Mouse (Mus musculus): ENCODE measurements around the gene Ldha. TPM values are rescaled to one million over a fixed set of nuclear protein-coding genes. Genes with fewer than 3 reads are reported as not detected.
A peak's percentile ranks its signal among the peaks of the same experiment; 100 is the strongest.
"Not testable (repeated sequence)": the region's sequence is repeated elsewhere in the genome, so short reads cannot be mapped to it uniquely, and the experiment has no call there.

Gene Ldha
- 782 and 824 TPM in 2 replicates for polyA plus RNA-seq (2015; fragmentation: Nextera tagmentation; extraction: Ambion mirVana)

GRCm38 (mm10) chr7:46840787-46841525 lies at the start of gene Ldha:
Gene Ldha (plus strand): TSS chr7:46841475.
- Histone ChIP-seq H3K9me3 (ENCODE audit: control insufficient read depth, low read length) (no peaks in the 10 kb centered on the region), H3K4me3 (replicated peaks; ENCODE audit: low read length) (no peak within 1 kb of the TSS), H3K27ac (ENCODE audit: low read length) (no peak within 1 kb of the TSS), H3K9ac (replicated peaks; ENCODE audit: low read depth, low read length) (no peak within 1 kb of the TSS), H3K4me1 (replicated peaks; ENCODE audit: control insufficient read depth, insufficient read depth, low read length) (peaks cover 32% of the 10 kb centered on the region), H3K36me3 (ENCODE audit: control insufficient read depth, insufficient read depth) (no peaks in the 10 kb centered on the region), H3K4me2 (ENCODE audit: low read length) (no peak within 1 kb of the TSS), H3K27me3 (replicated peaks; ENCODE audit: control insufficient read depth, insufficient read depth, low read length) (no peaks in the 10 kb centered on the region; the same call in 1 of the 2 replicates)
- 34% methylated on average over 6 of the region's 6 CpGs for WGBS
- no peak for ATAC-seq

GRCm38 (mm10) chr7:46793871-46794270 lies 47.4 kb upstream of the Ldha start:
- no peaks in the 10 kb centered on the region for H3K27me3 ChIP-seq (replicated peaks; ENCODE audit: control insufficient read depth, insufficient read depth, low read length)
- H3K9ac ChIP-seq (replicated peaks; ENCODE audit: low read depth, low read length) = no peak overlapping the region
- no peak overlapping the region for H3K27ac ChIP-seq (ENCODE audit: low read length)
- H3K4me1 ChIP-seq (replicated peaks; ENCODE audit: control insufficient read depth, insufficient read depth, low read length) = peaks cover 20% of the 10 kb centered on the region
- 85% methylated on average over 4 of the region's 4 CpGs for WGBS
- ATAC-seq = no peak
- no peaks in the 10 kb centered on the region for H3K9me3 ChIP-seq (ENCODE audit: control insufficient read depth, low read length)
- peaks cover 7% of the 10 kb centered on the region for H3K36me3 ChIP-seq (ENCODE audit: control insufficient read depth, insufficient read depth)
- no peak overlapping the region for H3K4me3 ChIP-seq (replicated peaks; ENCODE audit: low read length)
- H3K4me2 ChIP-seq (ENCODE audit: low read length) = no peak overlapping the region

GRCm38 (mm10) chr7:46795287-46796205 lies 45.7 kb upstream of the Ldha start, which contains the start of the genes Hps5 and Gtf2h1:
Gene Hps5 (minus strand): TSS chr7:46796064.
Gene Gtf2h1 (plus strand): TSS chr7:46796103.
- WGBS = under 1% methylated on average over 68 of the region's 75 CpGs
- Histone ChIP-seq H3K27me3 (replicated peaks; ENCODE audit: control insufficient read depth, insufficient read depth, low read length) (no peaks in the 10 kb centered on the region), H3K27ac (ENCODE audit: low read length) (peak within 1 kb of the TSS; percentile 86), H3K4me2 (ENCODE audit: low read length) (peak within 1 kb of the TSS; percentile 71), H3K9ac (replicated peaks; ENCODE audit: low read depth, low read length) (peak within 1 kb of the TSS; percentile 87), H3K36me3 (ENCODE audit: control insufficient read depth, insufficient read depth) (no peaks in the 10 kb centered on the region; the same call in 1 of the 2 replicates), H3K9me3 (ENCODE audit: control insufficient read depth, low read length) (no peaks in the 10 kb centered on the region), H3K4me3 (replicated peaks; ENCODE audit: low read length) (peak within 1 kb of the TSS; percentile 95), H3K4me1 (replicated peaks; ENCODE audit: control insufficient read depth, insufficient read depth, low read length) (peaks cover 20% of the 10 kb centered on the region)
- peak; percentile 97 for ATAC-seq

- peak overlapping the region; percentile 95 for H3K4me3 ChIP-seq (replicated peaks; ENCODE audit: low read length)
- peak overlapping the region; percentile 86 for H3K27ac ChIP-seq (ENCODE audit: low read length)
- no peaks in the 10 kb centered on the region; the same call in 1 of the 2 replicates for H3K36me3 ChIP-seq (ENCODE audit: control insufficient read depth, insufficient read depth)
- WGBS = under 1% methylated on average over 31 of the region's 31 CpGs
- H3K4me2 ChIP-seq (ENCODE audit: low read length) = peak overlapping the region; percentile 70
- H3K9me3 ChIP-seq (ENCODE audit: control insufficient read depth, low read length) = no peaks in the 10 kb centered on the region
- no peak; the same call in 1 of the 2 replicates for ATAC-seq
- peaks cover 20% of the 10 kb centered on the region for H3K4me1 ChIP-seq (replicated peaks; ENCODE audit: control insufficient read depth, insufficient read depth, low read length)
- H3K27me3 ChIP-seq (replicated peaks; ENCODE audit: control insufficient read depth, insufficient read depth, low read length) = no peaks in the 10 kb centered on the region
- H3K9ac ChIP-seq (replicated peaks; ENCODE audit: low read depth, low read length) = peak overlapping the region; percentile 87
Observed at GRCm38 (mm10) chr7:46796206-46796679, 45.0 kb upstream of the Ldha start.

GRCm38 (mm10) chr7:46796779-46797178 lies 44.5 kb upstream of the Ldha start:
- H3K9ac ChIP-seq (replicated peaks; ENCODE audit: low read depth, low read length) = peak overlapping the region; percentile 87
- no peak for ATAC-seq
- H3K36me3 ChIP-seq (ENCODE audit: control insufficient read depth, insufficient read depth) = no peaks in the 10 kb centered on the region; the same call in 1 of the 2 replicates
- no peak overlapping the region for H3K27ac ChIP-seq (ENCODE audit: low read length)
- no peaks in the 10 kb centered on the region for H3K27me3 ChIP-seq (replicated peaks; ENCODE audit: control insufficient read depth, insufficient read depth, low read length)
- H3K9me3 ChIP-seq (ENCODE audit: control insufficient read depth, low read length) = no peaks in the 10 kb centered on the region
- WGBS = 66% methylated on average over 6 of the region's 6 CpGs
- H3K4me1 ChIP-seq (replicated peaks; ENCODE audit: control insufficient read depth, insufficient read depth, low read length) = peaks cover 20% of the 10 kb centered on the region
- peak overlapping the region; percentile 70 for H3K4me2 ChIP-seq (ENCODE audit: low read length)
- peak overlapping the region; percentile 95 for H3K4me3 ChIP-seq (replicated peaks; ENCODE audit: low read length)

- Histone ChIP-seq H3K9ac (replicated peaks; ENCODE audit: low read depth, low read length) (no peak overlapping the region), H3K4me3 (replicated peaks; ENCODE audit: low read length) (no peak overlapping the region), H3K36me3 (ENCODE audit: control insufficient read depth, insufficient read depth) (peaks cover 29% of the 10 kb centered on the region), H3K27ac (ENCODE audit: low read length) (no peak overlapping the region), H3K27me3 (replicated peaks; ENCODE audit: control insufficient read depth, insufficient read depth, low read length) (no peaks in the 10 kb centered on the region), H3K4me2 (ENCODE audit: low read length) (no peak overlapping the region), H3K9me3 (ENCODE audit: control insufficient read depth, low read length) (no peaks in the 10 kb centered on the region), H3K4me1 (replicated peaks; ENCODE audit: control insufficient read depth, insufficient read depth, low read length) (no peaks in the 10 kb centered on the region)
- ATAC-seq = no peak
- 96% methylated on average over 6 of the region's 6 CpGs for WGBS
Observed at GRCm38 (mm10) chr7:46810325-46810724, 30.9 kb upstream of the Ldha start.

GRCm38 (mm10) chr7:46814012-46814411 lies 27.3 kb upstream of the Ldha start:
- Histone ChIP-seq H3K4me1 (replicated peaks; ENCODE audit: control insufficient read depth, insufficient read depth, low read length) (no peaks in the 10 kb centered on the region), H3K27me3 (replicated peaks; ENCODE audit: control insufficient read depth, insufficient read depth, low read length) (no peaks in the 10 kb centered on the region), H3K36me3 (ENCODE audit: control insufficient read depth, insufficient read depth) (peaks cover 42% of the 10 kb centered on the region), H3K9me3 (ENCODE audit: control insufficient read depth, low read length) (no peaks in the 10 kb centered on the region), H3K27ac (ENCODE audit: low read length) (no peak overlapping the region), H3K9ac (replicated peaks; ENCODE audit: low read depth, low read length) (no peak overlapping the region), H3K4me2 (ENCODE audit: low read length) (no peak overlapping the region), H3K4me3 (replicated peaks; ENCODE audit: low read length) (no peak overlapping the region)
- no peak for ATAC-seq
- WGBS = 94% methylated on average over 4 of the region's 4 CpGs

- 87% methylated on average over 15 of the region's 15 CpGs for WGBS
- H3K9ac ChIP-seq (replicated peaks; ENCODE audit: low read depth, low read length); ATAC-seq; H3K4me2 ChIP-seq (ENCODE audit: low read length); H3K9me3 ChIP-seq (ENCODE audit: control insufficient read depth, low read length); H3K4me1 ChIP-seq (replicated peaks; ENCODE audit: control insufficient read depth, insufficient read depth, low read length); H3K27ac ChIP-seq (ENCODE audit: low read length); H3K4me3 ChIP-seq (replicated peaks; ENCODE audit: low read length); H3K27me3 ChIP-seq (replicated peaks; ENCODE audit: control insufficient read depth, insufficient read depth, low read length): not testable (repeated sequence)
- H3K36me3 ChIP-seq (ENCODE audit: control insufficient read depth, insufficient read depth) = peaks cover 19% of the 10 kb centered on the region
Observed at GRCm38 (mm10) chr7:46820876-46821632, 20.2 kb upstream of the Ldha start.
